Mouse (Mus musculus): ENCODE data around the gene Cd5.

- TF ChIP-seq POLR2A (IDR thresholded peaks at IDR 0.05; ENCODE audit: extremely low read depth, insufficient read depth, low read length) (no peak), CTCF (IDR thresholded peaks at IDR 0.05; ENCODE audit: low read depth, low read length) (no peak)
These were observed 47.1 kb downstream of the Cd5 start for GRCm38 (mm10) chr19:10691660-10692059.
